Mouse (Mus musculus): Measurements from ENCODE around the gene Ccp110. TPM values are rescaled to one million over a fixed set of nuclear protein-coding genes. Genes with fewer than 3 reads are reported as not detected.

Gene Ccp110
- total and polyA plus RNA-seq, 3 experiments = 10.4 to 12.3 TPM; not detected in 1

- no peaks in the 10 kb centered on the region for H3K4me1 ChIP-seq (ENCODE audit: control insufficient read depth in 1 of 2, insufficient read depth in 2 of 2, low read length in 2 of 2)
- DNase-seq (ENCODE audit: low read depth, low spot score) = no peak
- TF ChIP-seq TBP (IDR thresholded peaks at IDR 0.05; ENCODE audit: low read depth, low read length) = no peak
- no peak for TF ChIP-seq BHLHE40 (IDR thresholded peaks at IDR 0.05; ENCODE audit: borderline replicate concordance, low read depth, low read length)
- no peak for TF ChIP-seq MAX (IDR thresholded peaks at IDR 0.05; ENCODE audit: low read length)
- TF ChIP-seq JUND (IDR thresholded peaks at IDR 0.05; ENCODE audit: low read depth, low read length) = no peak
- TF ChIP-seq SMC3 (IDR thresholded peaks at IDR 0.05; ENCODE audit: low read depth, low read length) = no peak
- TF ChIP-seq USF2 (IDR thresholded peaks at IDR 0.05; ENCODE audit: borderline replicate concordance in 1 of 2, insufficient read depth in 1 of 2, low read depth in 1 of 2, low read length in 2 of 2) = no peak
- TF ChIP-seq POLR2A (IDR thresholded peaks at IDR 0.05; ENCODE audit: control insufficient read depth in 1 of 2, insufficient read depth in 1 of 2, low read depth in 1 of 2, low read length in 2 of 2, poor library complexity in 1 of 2) = no peak
- no peak for TF ChIP-seq GABPA (IDR thresholded peaks at IDR 0.05; ENCODE audit: low read depth, low read length)
- H3K4me3 ChIP-seq (ENCODE audit: control insufficient read depth in 1 of 2, insufficient read depth in 1 of 2, low read depth in 2 of 2, low read length in 2 of 2) = no peak overlapping the region
- H3K79me2 ChIP-seq (ENCODE audit: control insufficient read depth, insufficient read depth, low read length, poor library complexity) = 0 out of 2 replicates have a peak, but pooled peaks cover 2% of the 10 kb centered on the region
- no peak overlapping the region for H3K9ac ChIP-seq (ENCODE audit: control insufficient read depth, low read depth, low read length, poor library complexity, severe bottlenecking)
- no peaks in the 10 kb centered on the region for H3K27me3 ChIP-seq (ENCODE audit: control insufficient read depth in 1 of 2, insufficient read depth in 2 of 2, low read length in 2 of 2)
- no peak overlapping the region for H3K27ac ChIP-seq (ENCODE audit: control insufficient read depth, low read depth, low read length)
- no peaks in the 10 kb centered on the region for H3K9me3 ChIP-seq (replicated peaks; ENCODE audit: insufficient read depth, low read length)
- peaks cover 0 to 2% of the 10 kb centered on the region in 2 experiments; a peak in 1 of 4 replicates for H3K36me3 ChIP-seq (ENCODE audit: control insufficient read depth in 1 of 2, insufficient read depth in 2 of 2, low read length in 2 of 2)
Measured at GRCm38 (mm10) chr7:118696146-118696545, 16.2 kb upstream of the Ccp110 start.

GRCm38 (mm10) chr7:118697168-118697567 is 15.2 kb upstream of the Ccp110 start:
- Histone ChIP-seq H3K4me1 (ENCODE audit: control insufficient read depth in 1 of 2, insufficient read depth in 2 of 2, low read length in 2 of 2) (no peaks in the 10 kb centered on the region), H3K9me3 (replicated peaks; ENCODE audit: insufficient read depth, low read length) (no peaks in the 10 kb centered on the region), H3K9ac (ENCODE audit: control insufficient read depth, low read depth, low read length, poor library complexity, severe bottlenecking) (no peak overlapping the region), H3K27ac (ENCODE audit: control insufficient read depth, low read depth, low read length) (no peak overlapping the region), H3K79me2 (ENCODE audit: control insufficient read depth, insufficient read depth, low read length, poor library complexity) (0 out of 2 replicates have a peak, but pooled peaks cover 2% of the 10 kb centered on the region), H3K36me3 (ENCODE audit: control insufficient read depth in 1 of 2, insufficient read depth in 2 of 2, low read length in 2 of 2) (peaks cover 0 to 2% of the 10 kb centered on the region in 2 experiments; a peak in 1 of 4 replicates), H3K4me3 (ENCODE audit: control insufficient read depth in 1 of 2, insufficient read depth in 1 of 2, low read depth in 2 of 2, low read length in 2 of 2) (no peak overlapping the region), H3K27me3 (ENCODE audit: control insufficient read depth in 1 of 2, insufficient read depth in 2 of 2, low read length in 2 of 2) (no peaks in the 10 kb centered on the region)
- no peak for DNase-seq (ENCODE audit: low read depth, low spot score)
- TF ChIP-seq ELF1 (IDR thresholded peaks at IDR 0.05; ENCODE audit: low read depth, low read length) (no peak), CHD1 (IDR thresholded peaks at IDR 0.05; ENCODE audit: low read depth, low read length) (no peak), BHLHE40 (IDR thresholded peaks at IDR 0.05; ENCODE audit: borderline replicate concordance, low read depth, low read length) (no peak), MYB (IDR thresholded peaks at IDR 0.05; ENCODE audit: low read depth, low read length) (no peak), MAX (IDR thresholded peaks at IDR 0.05; ENCODE audit: low read length) (no peak), MEF2A (IDR thresholded peaks at IDR 0.05; ENCODE audit: extremely low read depth, insufficient replicate concordance, low read depth, low read length, poor library complexity, severe bottlenecking) (no peak), TBP (IDR thresholded peaks at IDR 0.05; ENCODE audit: low read depth, low read length) (no peak)

GRCm38 (mm10) chr7:118698882-118699281 is 13.5 kb upstream of the Ccp110 start:
- peaks cover 2% of the 10 kb centered on the region in 2 experiments; a peak in 2 of 4 replicates for H3K36me3 ChIP-seq (ENCODE audit: control insufficient read depth in 1 of 2, insufficient read depth in 2 of 2, low read length in 2 of 2)

More at GRCm38 (mm10) chr7:118698882-118699281, 13.5 kb upstream of the Ccp110 start:
- Histone ChIP-seq H3K9ac (ENCODE audit: control insufficient read depth, low read depth, low read length, poor library complexity, severe bottlenecking) (no peak overlapping the region), H3K27ac (ENCODE audit: control insufficient read depth, low read depth, low read length) (no peak overlapping the region), H3K9me3 (replicated peaks; ENCODE audit: insufficient read depth, low read length) (no peaks in the 10 kb centered on the region), H3K79me2 (ENCODE audit: control insufficient read depth, insufficient read depth, low read length, poor library complexity) (peaks cover 6% of the 10 kb centered on the region; the same call in 1 of the 2 replicates), H3K4me3 (ENCODE audit: control insufficient read depth in 1 of 2, insufficient read depth in 1 of 2, low read depth in 2 of 2, low read length in 2 of 2) (no peak overlapping the region), H3K27me3 (ENCODE audit: control insufficient read depth in 1 of 2, insufficient read depth in 2 of 2, low read length in 2 of 2) (no peaks in the 10 kb centered on the region), H3K4me1 (ENCODE audit: control insufficient read depth in 1 of 2, insufficient read depth in 2 of 2, low read length in 2 of 2) (peaks cover 0 to 2% of the 10 kb centered on the region in 2 experiments; a peak in 1 of 4 replicates)
- no peak for DNase-seq (ENCODE audit: low read depth, low spot score)
- TF ChIP-seq NELFE (IDR thresholded peaks at IDR 0.05; ENCODE audit: low read depth, low read length) = no peak
- TF ChIP-seq POLR2AphosphoS5 (IDR thresholded peaks at IDR 0.05; ENCODE audit: borderline replicate concordance, low read depth, low read length) = no peak
- TF ChIP-seq ZMIZ1 (IDR thresholded peaks at IDR 0.05; ENCODE audit: low read depth, low read length) = no peak
- TF ChIP-seq MYC (IDR thresholded peaks at IDR 0.05; ENCODE audit: low read depth, low read length) = no peak
- TF ChIP-seq BHLHE40 (IDR thresholded peaks at IDR 0.05; ENCODE audit: borderline replicate concordance, low read depth, low read length) = no peak
- no peak for TF ChIP-seq POLR2AphosphoS2 (IDR thresholded peaks at IDR 0.05; ENCODE audit: low read length)
- TF ChIP-seq ZKSCAN1 (IDR thresholded peaks at IDR 0.05; ENCODE audit: low read depth, low read length) = no peak
- no peak for TF ChIP-seq ETS1 (IDR thresholded peaks at IDR 0.05; ENCODE audit: low read depth, low read length)
- no peak for TF ChIP-seq EP300 (IDR thresholded peaks at IDR 0.05; ENCODE audit: low read depth in 1 of 2, low read length in 2 of 2)
- TF ChIP-seq CHD2 (IDR thresholded peaks at IDR 0.05; ENCODE audit: low read length) = no peak
- no peak for TF ChIP-seq SIN3A (IDR thresholded peaks at IDR 0.05; ENCODE audit: low read length)
- no peak for TF ChIP-seq TCF12 (IDR thresholded peaks at IDR 0.05; ENCODE audit: low read depth, low read length)
- TF ChIP-seq KAT2A (conservative IDR thresholded peaks at IDR 0.05; ENCODE audit: low read depth, low read length) = no peak
- TF ChIP-seq ELF1 (IDR thresholded peaks at IDR 0.05; ENCODE audit: low read depth, low read length) = no peak
- no peak for TF ChIP-seq TBP (IDR thresholded peaks at IDR 0.05; ENCODE audit: low read depth, low read length)
- TF ChIP-seq USF1 (IDR thresholded peaks at IDR 0.05; ENCODE audit: low read depth, low read length) = no peak
- no peak for TF ChIP-seq TAL1 (IDR thresholded peaks at IDR 0.05; ENCODE audit: low read length)

Measured in MEL (cell line).